Mouse (Mus musculus): ENCODE data around the gene Msl1.

Msl1 gene

GRCm38 (mm10) chr11:98846865-98847604 lies 51.7 kb downstream of the Msl1 start:
- no peak for DNase-seq

GRCm38 (mm10) chr11:98849196-98849894 lies 54.0 kb downstream of the Msl1 start:
- DNase-seq = peak; percentile 14 to 27

GRCm38 (mm10) chr11:98850100-98851093 lies 55.1 kb downstream of the Msl1 start:
- DNase-seq = no peak

GRCm38 (mm10) chr11:98854116-98854515 lies 58.8 kb downstream of the Msl1 start:
- DNase-seq = peak; percentile 31 to 56

GRCm38 (mm10) chr11:98854659-98855058 lies 59.3 kb downstream of the Msl1 start:
- DNase-seq = no peak

All from kidney, postnatal 36 days (tissue).